ENCODE assay signal across 17 mouse cellular contexts in the genomic region with DNA sequence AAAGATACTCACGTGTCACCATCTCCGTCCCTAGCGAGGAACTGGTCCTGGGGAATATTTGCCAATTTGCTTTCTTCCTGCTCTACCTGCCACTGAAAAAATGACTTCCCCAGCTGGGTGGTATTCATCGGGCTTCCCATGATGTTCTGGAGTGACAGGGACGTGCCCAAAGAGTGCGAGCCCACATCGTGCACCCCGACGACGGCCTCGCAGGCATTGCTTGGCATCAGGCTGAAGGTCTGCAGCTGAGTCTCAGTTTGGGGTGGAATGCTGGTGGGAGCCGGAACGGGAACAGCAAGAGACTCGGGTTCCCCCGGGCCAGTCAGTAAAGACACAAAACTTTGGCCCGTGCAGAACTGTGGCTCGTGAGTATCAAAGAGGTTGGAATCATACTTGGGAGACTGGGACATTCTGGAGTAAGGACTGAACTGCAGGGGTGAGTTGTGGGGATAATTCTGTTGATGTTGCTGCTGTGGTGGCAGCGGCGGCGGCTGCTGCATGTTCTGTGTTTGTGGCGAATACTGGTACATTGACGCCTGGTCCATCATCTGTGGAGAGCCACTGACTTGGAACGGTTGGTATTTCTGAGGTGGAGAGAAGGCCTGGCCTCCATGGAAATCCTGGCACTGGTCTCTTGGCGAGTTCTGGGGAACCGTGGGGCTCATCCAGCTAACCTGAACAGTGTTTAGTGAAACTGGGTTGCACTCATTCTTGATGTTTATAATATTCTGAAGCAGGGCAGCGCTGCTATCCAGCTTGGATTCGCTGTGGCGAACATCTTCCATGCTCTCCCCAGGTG. TPM values are rescaled to one million over a fixed set of nuclear protein-coding genes. Genes with fewer than 3 reads are reported as not detected.
A peak's percentile ranks its signal among the peaks of the same experiment; 100 is the strongest.
DNase-seq lines count a peak whose midpoint lies in the region; ATAC-seq and TF ChIP-seq lines count a peak whose summit lies in the region.
"Had no signal": no experiment of that assay in that cellular context is flagged by ENCODE, and none has a peak within 500 bp of the region (broad histone marks: within the 10 kb centered on the region; RNA-seq: fewer than 3 reads in every experiment).

No protein-coding gene starts in this region.

- peak; percentile 40 for DNase-seq in kidney, adult 2 months
- DNase-seq in kidney, postnatal 14 days: no peak
- DNase-seq in lung, adult 18-20 months: no peak
- DNase-seq in embryonic facial prominence, embryonic 10.5 days (ENCODE audit: low spot score): no peak
- DNase-seq: B cell, adult 2 months; cerebellum, postnatal 10 days; gastrocnemius, postnatal 14 days; heart, postnatal 10 days; thymus, postnatal 4 days had no signal

- no peak for ATAC-seq in lung, embryonic 15.5 days (ENCODE audit: borderline replicate concordance, extremely low read depth, low FRiP score, low TSS enrichment)
- no peak for ATAC-seq in intestine, embryonic 16.5 days
- ATAC-seq in megakaryocyte, adult 5-6 weeks (ENCODE audit: poor library complexity, severe bottlenecking): no peak

- 0 out of 2 replicates have a peak overlapping the region, but pooled peaks have one; percentile 71 for H3K4me2 ChIP-seq in lung, embryonic 15.5 days
- H3K4me2 ChIP-seq in intestine, embryonic 16.5 days (ENCODE audit: low read depth, low read length): peak overlapping the region; percentile 62
- H3K4me2 ChIP-seq: forebrain, embryonic 12.5 days had no signal

- H3K27me3 ChIP-seq in kidney, adult 2 months (replicated peaks; ENCODE audit: control insufficient read depth, insufficient read depth, low read length): no peaks in the 10 kb centered on the region
- no peaks in the 10 kb centered on the region for H3K27me3 ChIP-seq in lung, embryonic 15.5 days
- no peaks in the 10 kb centered on the region for H3K27me3 ChIP-seq in intestine, embryonic 16.5 days (replicated peaks; ENCODE audit: control insufficient read depth, insufficient read depth, low read length)
- H3K27me3 ChIP-seq in embryonic facial prominence, embryonic 10.5 days (replicated peaks; ENCODE audit: low read depth, poor library complexity, severe bottlenecking): no peaks in the 10 kb centered on the region
- H3K27me3 ChIP-seq: embryonic facial prominence, embryonic 15.5 days; forebrain, embryonic 12.5 days had no signal

- no peaks in the 10 kb centered on the region for H3K9me3 ChIP-seq in lung, embryonic 15.5 days
- H3K9me3 ChIP-seq in intestine, embryonic 16.5 days (ENCODE audit: control insufficient read depth, low read length): no peaks in the 10 kb centered on the region
- H3K9me3 ChIP-seq in embryonic facial prominence, embryonic 10.5 days: peaks cover 2% of the 10 kb centered on the region; the same call in 1 of the 2 replicates
- H3K9me3 ChIP-seq: embryonic facial prominence, embryonic 15.5 days; forebrain, embryonic 12.5 days; heart, embryonic 10.5 days; neural tube, embryonic 13.5 days had no signal

- H3K9ac ChIP-seq in lung, embryonic 15.5 days: no peak overlapping the region
- 0 out of 2 replicates have a peak overlapping the region, but pooled peaks have one; percentile 33 for H3K9ac ChIP-seq in intestine, embryonic 16.5 days (ENCODE audit: low read depth, low read length)
- H3K9ac ChIP-seq: embryonic facial prominence, embryonic 15.5 days; forebrain, embryonic 12.5 days; hindbrain, embryonic 14.5 days; neural tube, embryonic 13.5 days had no signal

- H3K4me1 ChIP-seq in kidney, adult 2 months (ENCODE audit: control insufficient read depth, insufficient read depth, low read length): peaks cover 22% of the 10 kb centered on the region
- peaks cover 37% of the 10 kb centered on the region for H3K4me1 ChIP-seq in lung, embryonic 15.5 days
- H3K4me1 ChIP-seq in intestine, embryonic 16.5 days (ENCODE audit: control insufficient read depth, insufficient read depth, low read length): peaks cover 19% of the 10 kb centered on the region; the same call in 1 of the 2 replicates
- peaks cover 28% of the 10 kb centered on the region for H3K4me1 ChIP-seq in embryonic facial prominence, embryonic 10.5 days

- 71% methylated on average over 28 of the region's 28 CpGs for WGBS in kidney, adult 2 months
- 92% methylated on average over 28 of the region's 28 CpGs for WGBS in lung, embryonic 15.5 days
- 88% methylated on average over 28 of the region's 28 CpGs for WGBS in intestine, embryonic 16.5 days
- WGBS in embryonic facial prominence, embryonic 10.5 days: 95% methylated on average over 28 of the region's 28 CpGs

- no peak for TF ChIP-seq CTCF in kidney, adult 2 months (conservative IDR thresholded peaks at IDR 0.05; ENCODE audit: insufficient read depth, insufficient read length, low read depth, low read length)

- H3K36me3 ChIP-seq in kidney, adult 2 months (ENCODE audit: control insufficient read depth, insufficient read depth, low read length): peaks cover 24% of the 10 kb centered on the region
- peaks cover 56% of the 10 kb centered on the region for H3K36me3 ChIP-seq in lung, embryonic 15.5 days
- H3K36me3 ChIP-seq in intestine, embryonic 16.5 days (ENCODE audit: control insufficient read depth, insufficient read depth, low read length): peaks cover 29% of the 10 kb centered on the region
- H3K36me3 ChIP-seq in embryonic facial prominence, embryonic 10.5 days (replicated peaks): peaks cover 60% of the 10 kb centered on the region

- no peak for TF ChIP-seq POLR2A in kidney, adult 2 months (IDR thresholded peaks at IDR 0.05; ENCODE audit: low read depth, low read length)

- H3K27ac ChIP-seq in kidney, adult 2 months (ENCODE audit: insufficient read depth, low read depth, low read length): no peak overlapping the region
- no peak overlapping the region for H3K27ac ChIP-seq in lung, embryonic 15.5 days
- H3K27ac ChIP-seq in intestine, embryonic 16.5 days (ENCODE audit: low read length): no peak overlapping the region
- no peak overlapping the region for H3K27ac ChIP-seq in embryonic facial prominence, embryonic 10.5 days (replicated peaks)
- H3K27ac ChIP-seq: embryonic facial prominence, embryonic 15.5 days; forebrain, embryonic 12.5 days; heart, embryonic 10.5 days; hindbrain, embryonic 14.5 days; neural tube, embryonic 13.5 days had no signal

- H3K4me3 ChIP-seq in kidney, adult 2 months (ENCODE audit: insufficient read depth, low read depth, low read length): no peak overlapping the region
- no peak overlapping the region for H3K4me3 ChIP-seq in lung, embryonic 15.5 days
- peak overlapping the region; percentile 93; the same call in 1 of the 2 replicates for H3K4me3 ChIP-seq in intestine, embryonic 16.5 days (ENCODE audit: low read length)
- H3K4me3 ChIP-seq in embryonic facial prominence, embryonic 10.5 days: no peak overlapping the region
- H3K4me3 ChIP-seq: forebrain, embryonic 12.5 days; heart, embryonic 10.5 days; neural tube, embryonic 13.5 days had no signal

RNA-seq across cellular contexts. Expression of a gene that starts 20.8 kb away (rescaled TPM):
- polyA plus RNA-seq in kidney, adult 2 months (2012; rRNA removed): 4.7 and 5.2 TPM in 2 replicates
- polyA plus RNA-seq in lung, embryonic 15.5 days (2015; fragmentation: Nextera tagmentation; extraction: Ambion mirVana): 7.5 and 8.0 TPM in 2 replicates
- 8.8 and 10.2 TPM in 2 replicates for polyA plus RNA-seq in intestine, embryonic 16.5 days (2015; fragmentation: Nextera tagmentation; extraction: Ambion mirVana)
- total RNA-seq in megakaryocyte, adult 5-6 weeks (2015): 33.3 and 44.9 TPM in 2 replicates
- total RNA-seq in megakaryocyte, adult 5-6 weeks (2017): 31.2 and 32.7 TPM in 2 replicates
- 2.1 and 2.8 TPM in 2 replicates for polyA plus RNA-seq in embryonic facial prominence, embryonic 10.5 days (2016; fragmentation: Nextera tagmentation; extraction: Ambion mirVana)
